Mouse (Mus musculus) CH12.LX (cell line): Measurements from ENCODE around the gene Robo1.

Experiments used
- CTCF ChIP-seq, 2 experiments: IDR thresholded peaks in 1 of 2; conservative IDR thresholded peaks in 1 of 2; 2 replicates each; pipeline ENCODE4 v1.5.1; 2011 to 2012; ENCODE audit warnings: low read depth in 2 of 2, low read length in 2 of 2, improper control_type of control experiment in 1 of 2, inconsistent platforms in 1 of 2, mild to moderate bottlenecking in 1 of 2, moderate library complexity in 1 of 2
- E2F4 ChIP-seq: IDR thresholded peaks from 2 replicates; pipeline ENCODE4 v1.6.1; 2011; ENCODE audit warnings: low read depth, low read length, improper control_type of control experiment; ENCODE audit not compliant: insufficient replicate concordance
- HCFC1 ChIP-seq: IDR thresholded peaks from 2 replicates; pipeline ENCODE4 v1.6.1; 2012; ENCODE audit warnings: low read depth, mild to moderate bottlenecking, inconsistent platforms, low read length, improper control_type of control experiment
- MAFK ChIP-seq: IDR thresholded peaks from 2 replicates; pipeline ENCODE4 v1.6.1; 2011; ENCODE audit warnings: low read length, improper control_type of control experiment; ENCODE audit not compliant: insufficient replicate concordance
- MAZ ChIP-seq: IDR thresholded peaks from 2 replicates; pipeline ENCODE4 v1.6.1; 2012; ENCODE audit warnings: low read depth, mild to moderate bottlenecking, inconsistent platforms, low read length, improper control_type of control experiment, moderate library complexity
- MEF2A ChIP-seq: IDR thresholded peaks from 2 replicates; pipeline ENCODE4 v1.6.1; 2014; ENCODE audit warnings: low read depth, mild to moderate bottlenecking, inconsistent platforms, low read length, improper control_type of control experiment, borderline replicate concordance
- RCOR1 ChIP-seq: conservative IDR thresholded peaks from 2 replicates; pipeline ENCODE4 v1.6.1; 2012; ENCODE audit warnings: low read depth, mild to moderate bottlenecking, inconsistent platforms, low read length, improper control_type of control experiment
- TCF12 ChIP-seq: IDR thresholded peaks from 2 replicates; pipeline ENCODE4 v1.6.1; 2014; ENCODE audit warnings: low read depth, mild to moderate bottlenecking, inconsistent platforms, low read length, improper control_type of control experiment

GRCm38 (mm10) chr16:73011313-73011712 lies 703.2 kb downstream of the Robo1 start:
- TF ChIP-seq E2F4 (no peak), RCOR1 (no peak), MAZ (no peak), CTCF (conservative IDR thresholded peaks at IDR 0.05 in 1 of 2, IDR thresholded peaks at IDR 0.05 in 1 of 2; ENCODE audit: low read depth in 2 of 2, low read length in 2 of 2) (no peak), MEF2A (no peak), HCFC1 (no peak), MAFK (no peak), TCF12 (no peak)
